Mouse (Mus musculus) MEL (cell line): Measurements from ENCODE around the gene Nckipsd. TPM values are rescaled to one million over a fixed set of nuclear protein-coding genes. Genes with fewer than 3 reads are reported as not detected.

Experiments used
- DNase-seq: peaks from one replicate; pipeline ENCODE4 v3.0.0; 2011; ENCODE audit warnings: low read depth, low spot score
- H3K27ac ChIP-seq: 2 replicates; pipeline ENCODE4 v1.5.1; 2012; ENCODE audit warnings: low read depth, mild to moderate bottlenecking, control low read depth, low read length, moderate library complexity; ENCODE audit not compliant: control insufficient read depth
- H3K27me3 ChIP-seq, 2 experiments: fragments of 150-350 bp in 1 of 2; sonication (generic) in 1 of 2; 2 replicates each; pipeline ENCODE4 v1.6.1; 2012; ENCODE audit warnings: low read length in 2 of 2, mild to moderate bottlenecking in 2 of 2, improper control_type of control experiment in 1 of 2, moderate library complexity in 1 of 2; ENCODE audit not compliant: insufficient read depth in 2 of 2, control insufficient read depth in 1 of 2
- H3K36me3 ChIP-seq, 2 experiments: 2 replicates each; pipeline ENCODE4 v1.6.1; 2012 to 2014; ENCODE audit warnings: low read length in 2 of 2, improper control_type of control experiment in 1 of 2, inconsistent platforms in 1 of 2, mild to moderate bottlenecking in 1 of 2; ENCODE audit not compliant: insufficient read depth in 2 of 2, control insufficient read depth in 1 of 2
- H3K4me1 ChIP-seq, 2 experiments: fragments of 150-350 bp in 1 of 2; sonication (generic) in 1 of 2; 2 replicates each; pipeline ENCODE4 v1.6.1; 2012; ENCODE audit warnings: low read length in 2 of 2, improper control_type of control experiment in 1 of 2, mild to moderate bottlenecking in 1 of 2; ENCODE audit not compliant: insufficient read depth in 2 of 2, control insufficient read depth in 1 of 2
- H3K4me3 ChIP-seq, 2 experiments: fragments of 150-350 bp in 1 of 2; sonication (generic) in 1 of 2; 2 replicates each; pipeline ENCODE4 v1.5.1; 2012; ENCODE audit warnings: low read depth in 2 of 2, low read length in 2 of 2, mild to moderate bottlenecking in 2 of 2, moderate library complexity in 2 of 2, control low read depth in 1 of 2, improper control_type of control experiment in 1 of 2; ENCODE audit not compliant: control insufficient read depth in 1 of 2, insufficient read depth in 1 of 2
- H3K79me2 ChIP-seq: 2 replicates; pipeline ENCODE4 v1.6.1; 2012; ENCODE audit warnings: mild to moderate bottlenecking, low read length, moderate library complexity; ENCODE audit not compliant: control insufficient read depth, poor library complexity, insufficient read depth
- H3K9ac ChIP-seq: 2 replicates; pipeline ENCODE4 v1.6.1; 2012; ENCODE audit warnings: low read depth, mild to moderate bottlenecking, control low read depth, low read length, moderate library complexity; ENCODE audit not compliant: control insufficient read depth, poor library complexity, severe bottlenecking
- H3K9me3 ChIP-seq: fragments of 150-350 bp; sonication (generic); replicated peaks from 2 replicates; pipeline ENCODE4 v1.6.1; 2012; ENCODE audit warnings: mild to moderate bottlenecking, low read length, improper control_type of control experiment, moderate library complexity; ENCODE audit not compliant: insufficient read depth
- BHLHE40 ChIP-seq: IDR thresholded peaks from 2 replicates; pipeline ENCODE4 v1.6.1; 2012; ENCODE audit warnings: low read depth, mild to moderate bottlenecking, inconsistent platforms, low read length, improper control_type of control experiment, borderline replicate concordance
- CHD1 ChIP-seq: IDR thresholded peaks from 2 replicates; pipeline ENCODE4 v1.6.1; 2012; ENCODE audit warnings: low read depth, mild to moderate bottlenecking, inconsistent platforms, low read length, improper control_type of control experiment
- CTCF ChIP-seq, 3 experiments: IDR thresholded peaks in 2 of 3; conservative IDR thresholded peaks in 1 of 3; 2 replicates each; pipeline ENCODE4 v1.5.1; 2011 to 2012; ENCODE audit warnings: low read length in 3 of 3, low read depth in 2 of 3, mild to moderate bottlenecking in 2 of 3, improper control_type of control experiment in 1 of 3, inconsistent platforms in 1 of 3, mixed read lengths in 1 of 3, moderate library complexity in 1 of 3; ENCODE audit not compliant: control insufficient read depth in 1 of 3, insufficient read depth in 1 of 3, poor library complexity in 1 of 3, severe bottlenecking in 1 of 3
- GABPA ChIP-seq: IDR thresholded peaks from 2 replicates; pipeline ENCODE4 v1.6.1; 2012; ENCODE audit warnings: low read depth, mild to moderate bottlenecking, inconsistent platforms, low read length, improper control_type of control experiment, moderate library complexity
- GATA1 ChIP-seq: IDR thresholded peaks from 2 replicates; pipeline ENCODE4 v1.6.1; 2011; ENCODE audit warnings: low read depth, low read length, improper control_type of control experiment
- JUND ChIP-seq: IDR thresholded peaks from 2 replicates; pipeline ENCODE4 v1.6.1; 2011; ENCODE audit warnings: low read depth, mild to moderate bottlenecking, improper control_type of control experiment, low read length
- MAFK ChIP-seq: IDR thresholded peaks from 2 replicates; pipeline ENCODE4 v1.6.1; 2011; ENCODE audit warnings: low read depth, mild to moderate bottlenecking, low read length, improper control_type of control experiment, borderline replicate concordance
- MAZ ChIP-seq: IDR thresholded peaks from 2 replicates; pipeline ENCODE4 v1.6.1; 2012; ENCODE audit warnings: low read depth, mild to moderate bottlenecking, inconsistent platforms, low read length, improper control_type of control experiment
- MXI1 ChIP-seq: IDR thresholded peaks from 2 replicates; pipeline ENCODE4 v1.6.1; 2011; ENCODE audit warnings: mild to moderate bottlenecking, low read depth, low read length, improper control_type of control experiment
- MYB ChIP-seq: IDR thresholded peaks from 2 replicates; pipeline ENCODE4 v1.6.1; 2011; ENCODE audit warnings: mild to moderate bottlenecking, low read depth, low read length, improper control_type of control experiment
- NRF1 ChIP-seq: IDR thresholded peaks from 2 replicates; pipeline ENCODE4 v1.6.1; 2014; ENCODE audit warnings: low read depth, mild to moderate bottlenecking, inconsistent platforms, low read length, improper control_type of control experiment, moderate library complexity; ENCODE audit not compliant: poor library complexity, insufficient read depth, severe bottlenecking
- POLR2AphosphoS2 ChIP-seq: IDR thresholded peaks from 2 replicates; pipeline ENCODE4 v1.6.1; 2011; ENCODE audit warnings: low read length, improper control_type of control experiment
- POLR2AphosphoS5 ChIP-seq: IDR thresholded peaks from 2 replicates; pipeline ENCODE4 v1.6.1; 2012; ENCODE audit warnings: low read depth, borderline replicate concordance, mild to moderate bottlenecking, inconsistent platforms, low read length, moderate library complexity, mixed read lengths
- RAD21 ChIP-seq: IDR thresholded peaks from 2 replicates; pipeline ENCODE4 v1.6.1; 2011; ENCODE audit warnings: mild to moderate bottlenecking, low read depth, low read length, improper control_type of control experiment
- SIN3A ChIP-seq: IDR thresholded peaks from 2 replicates; pipeline ENCODE4 v1.6.1; 2012; ENCODE audit warnings: low read length, improper control_type of control experiment, inconsistent platforms
- SMC3 ChIP-seq: IDR thresholded peaks from 2 replicates; pipeline ENCODE4 v1.6.1; 2011; ENCODE audit warnings: low read depth, low read length, improper control_type of control experiment
- TAL1 ChIP-seq: IDR thresholded peaks from 2 replicates; pipeline ENCODE4 v1.6.1; 2012; ENCODE audit warnings: mild to moderate bottlenecking, inconsistent platforms, low read length, moderate library complexity, mixed read lengths
- TCF12 ChIP-seq: IDR thresholded peaks from 2 replicates; pipeline ENCODE4 v1.6.1; 2014; ENCODE audit warnings: low read depth, mild to moderate bottlenecking, inconsistent platforms, low read length, improper control_type of control experiment, moderate library complexity
- ZC3H11A ChIP-seq: IDR thresholded peaks from 2 replicates; pipeline ENCODE4 v1.6.1; 2012; ENCODE audit warnings: low read depth, mild to moderate bottlenecking, inconsistent platforms, low read length, improper control_type of control experiment
- ZKSCAN1 ChIP-seq: IDR thresholded peaks from 2 replicates; pipeline ENCODE4 v1.6.1; 2012; ENCODE audit warnings: low read depth, mild to moderate bottlenecking, inconsistent platforms, low read length, improper control_type of control experiment, moderate library complexity
- ZNF384 ChIP-seq: IDR thresholded peaks from 2 replicates; pipeline ENCODE4 v1.6.1; 2012; ENCODE audit warnings: low read depth, mild to moderate bottlenecking, inconsistent platforms, low read length, improper control_type of control experiment
- polyA plus RNA-seq, 2 experiments: library from polyadenylated mRNA; stranded (reverse) in 1 of 2; unstranded in 1 of 2; fragments of >175 nt in 1 of 2; fragments of >200 nt in 1 of 2; gene quantifications; 2 replicates each; pipeline versions ENCODE4 v1.2.1 to v1.2.4; 2012; ENCODE audit warnings: low replicate concordance in 2 of 2, low read depth in 1 of 2; ENCODE audit not compliant: insufficient read length in 2 of 2, insufficient read depth in 1 of 2, missing spikeins in 1 of 2
- total RNA-seq: library from RNA; depleted of rRNA; stranded (reverse); fragments of 300-350 nt; gene quantifications from 2 replicates; pipeline ENCODE4 v1.2.3, GENCODE M21; 2012

Nckipsd gene
- total and polyA plus RNA-seq, 3 experiments, result 6.6 to 10.3 TPM; not detected in 1

GRCm38 (mm10) chr9:108815557-108815956 is 7.4 kb downstream of the Nckipsd start:
- H3K4me3 ChIP-seq, result no peak overlapping the region
- no peaks in the 10 kb centered on the region; a peak in 1 of 4 replicates for H3K36me3 ChIP-seq
- no peaks in the 10 kb centered on the region for H3K9me3 ChIP-seq
- no peaks in the 10 kb centered on the region for H3K79me2 ChIP-seq
- H3K9ac ChIP-seq, result no peak overlapping the region
- TF ChIP-seq POLR2AphosphoS2, result no peak
- TF ChIP-seq POLR2AphosphoS5, result no peak
- TF ChIP-seq GATA1, result no peak
- TF ChIP-seq, all 39 proteins: peak for 0
- DNase-seq, result no peak
- Histone ChIP-seq H3K27me3 (no peaks in the 10 kb centered on the region), H3K27ac (no peak overlapping the region), H3K4me1 (no peaks in the 10 kb centered on the region)

- H3K79me2 ChIP-seq, result no peaks in the 10 kb centered on the region
- no peaks in the 10 kb centered on the region for H3K36me3 ChIP-seq
- no peak overlapping the region for H3K27ac ChIP-seq
- TF ChIP-seq NRF1 (no peak), RAD21 (peak; percentile 42), CTCF (IDR thresholded peaks at IDR 0.05 in 2 of 3, conservative IDR thresholded peaks at IDR 0.05 in 1 of 3; ENCODE audit: control insufficient read depth in 1 of 3, insufficient read depth in 1 of 3, low read depth in 2 of 3, low read length in 3 of 3, poor library complexity in 1 of 3, severe bottlenecking in 1 of 3) (peak; percentile 65 to 75 (median 75)), SMC3 (peak; percentile 71)
- TF ChIP-seq, all 39 proteins: peak for 3
- Histone ChIP-seq H3K9ac (no peak overlapping the region), H3K4me3 (no peak overlapping the region), H3K9me3 (no peaks in the 10 kb centered on the region), H3K27me3 (no peaks in the 10 kb centered on the region; a peak in 1 of 4 replicates), H3K4me1 (no peaks in the 10 kb centered on the region)
- peak; percentile 62 for DNase-seq
Observed at GRCm38 (mm10) chr9:108819495-108819894, 11.3 kb downstream of the Nckipsd start.

GRCm38 (mm10) chr9:108820077-108820476 is 11.9 kb downstream of the Nckipsd start:
- no peak for TF ChIP-seq POLR2AphosphoS5
- TF ChIP-seq TCF12, result no peak
- TF ChIP-seq ZNF384, result no peak
- TF ChIP-seq SIN3A, result no peak
- TF ChIP-seq NRF1, result no peak
- no peak for TF ChIP-seq JUND
- no peak for TF ChIP-seq TAL1
- no peak for TF ChIP-seq ZC3H11A
- TF ChIP-seq MAZ, result no peak
- TF ChIP-seq CHD1, result no peak
- TF ChIP-seq MXI1, result no peak
- TF ChIP-seq BHLHE40, result no peak
- no peak for TF ChIP-seq ZKSCAN1
- no peak for TF ChIP-seq POLR2AphosphoS2
- TF ChIP-seq MAFK, result no peak
- TF ChIP-seq GABPA, result no peak
- no peak for TF ChIP-seq MYB
- Histone ChIP-seq H3K4me3 (no peak overlapping the region), H3K79me2 (no peaks in the 10 kb centered on the region), H3K36me3 (no peaks in the 10 kb centered on the region), H3K4me1 (no peaks in the 10 kb centered on the region), H3K27me3 (no peaks in the 10 kb centered on the region; a peak in 1 of 4 replicates), H3K9ac (no peak overlapping the region), H3K9me3 (no peaks in the 10 kb centered on the region), H3K27ac (no peak overlapping the region)
- no peak for DNase-seq
